Mouse (Mus musculus) lung, postnatal 0 days (tissue): Measurements from ENCODE around the gene Fscn2. TPM values are rescaled to one million over a fixed set of nuclear protein-coding genes. Genes with fewer than 3 reads are reported as not detected.
"Not testable (repeated sequence)": the region's sequence is repeated elsewhere in the genome, so short reads cannot be mapped to it uniquely, and the experiment has no call there.

Experiments
- ATAC-seq: fragments of 200-750 bp; cut with Nextera tagmentation; 2 replicates; pipeline ENCODE4 v1.8.0; 2017; ENCODE audit warnings: moderate library complexity
- DNase-seq: peaks from one replicate; pipeline ENCODE4 v3.0.0-alpha.2; 2016; ENCODE audit warnings: low spot score
- H3K27ac ChIP-seq: fragments of 300-500 bp; sonication (generic); 2 replicates; pipeline ENCODE4 v1.5.1; 2014; ENCODE audit warnings: antibody characterized with exemption, mild to moderate bottlenecking, low read length, mixed read lengths
- H3K27me3 ChIP-seq: fragments of 300-500 bp; sonication (generic); replicated peaks from 2 replicates; pipeline ENCODE4 v1.6.1; 2014; ENCODE audit warnings: low read length, mixed read lengths; ENCODE audit not compliant: insufficient read depth
- H3K36me3 ChIP-seq: fragments of 300-500 bp; sonication (generic); 2 replicates; pipeline ENCODE4 v1.6.1; 2014; ENCODE audit warnings: low read length, mixed read lengths; ENCODE audit not compliant: insufficient read depth
- H3K4me1 ChIP-seq: fragments of 300-500 bp; sonication (generic); 2 replicates; pipeline ENCODE4 v1.6.1; 2014; ENCODE audit warnings: antibody characterized with exemption, low read depth, low read length, mixed read lengths; ENCODE audit not compliant: insufficient read depth
- H3K4me2 ChIP-seq: fragments of 300-500 bp; sonication (generic); replicated peaks from 2 replicates; pipeline ENCODE4 v1.6.1; 2014; ENCODE audit warnings: low read depth, mild to moderate bottlenecking, low read length, moderate library complexity, mixed read lengths
- H3K4me3 ChIP-seq: fragments of 300-500 bp; sonication (generic); 2 replicates; pipeline ENCODE4 v1.5.1; 2014; ENCODE audit warnings: low read depth, low read length
- H3K9ac ChIP-seq: fragments of 300-500 bp; sonication (generic); replicated peaks from 2 replicates; pipeline ENCODE4 v1.6.1; 2014; ENCODE audit warnings: low read depth, mild to moderate bottlenecking
- H3K9me3 ChIP-seq: fragments of 300-500 bp; sonication (generic); 2 replicates; pipeline ENCODE4 v1.6.1; 2016; ENCODE audit warnings: low read length, mixed read lengths
- CTCF ChIP-seq: IDR thresholded peaks from 2 replicates; pipeline ENCODE4 v1.5.1; 2016; ENCODE audit warnings: antibody characterized with exemption, mild to moderate bottlenecking
- EP300 ChIP-seq: IDR thresholded peaks from 2 replicates; pipeline ENCODE4 v1.6.1; 2016; ENCODE audit warnings: antibody characterized with exemption, mild to moderate bottlenecking, control low read depth
- WGBS: fragments of 180-500 bp; shearing (Covaris S2); extraction: QIAGEN DNeasy Blood & Tissue Kit; methylation state at CpG from one replicate; pipeline ENCODE4 v1.1.7; 2014; 5-methylcytosine and 5-hydroxymethylcytosine counted together
- polyA plus RNA-seq: library from polyadenylated mRNA; unstranded; fragments of >200 nt; fragmentation: Nextera tagmentation; extraction: Ambion mirVana; gene quantifications from 2 replicates; pipeline ENCODE4 v1.2.1, GENCODE M21; 2015

Fscn2 gene
- polyA plus RNA-seq, 1 experiment from 2014 or later, result 0.36 TPM

- H3K4me3 ChIP-seq, result no peak overlapping the region
- H3K9me3 ChIP-seq, result no peaks in the 10 kb centered on the region
- H3K27me3 ChIP-seq, result no peaks in the 10 kb centered on the region
- no peak overlapping the region for H3K9ac ChIP-seq
- peak; percentile 4 for DNase-seq
- 44% methylated on average over 5 of the region's 5 CpGs for WGBS
- peaks cover 2% of the 10 kb centered on the region; the same call in 1 of the 2 replicates for H3K4me1 ChIP-seq
- TF ChIP-seq EP300, result no peak
- no peak for TF ChIP-seq CTCF
- H3K27ac ChIP-seq, result no peak overlapping the region
- H3K36me3 ChIP-seq, result peaks cover 9% of the 10 kb centered on the region; the same call in 1 of the 2 replicates
- no peak overlapping the region for H3K4me2 ChIP-seq
- ATAC-seq, result no peak
Observed at GRCm38 (mm10) chr11:120344310-120344920, 16.9 kb upstream of the Fscn2 start.

- no peak overlapping the region for H3K9ac ChIP-seq
- peak overlapping the region; percentile 43 for H3K4me2 ChIP-seq
- TF ChIP-seq EP300, result no peak
- TF ChIP-seq CTCF, result no peak
- 32% methylated on average over 1 of the region's 1 CpGs for WGBS
- H3K4me1 ChIP-seq, result peaks cover 4% of the 10 kb centered on the region; the same call in 1 of the 2 replicates
- H3K27me3 ChIP-seq, result no peaks in the 10 kb centered on the region
- H3K36me3 ChIP-seq, result peaks cover 9% of the 10 kb centered on the region; the same call in 1 of the 2 replicates
- peak overlapping the region; percentile 25; the same call in 1 of the 2 replicates for H3K4me3 ChIP-seq
- ATAC-seq (no peak), DNase-seq (peak; percentile 65)
- H3K9me3 ChIP-seq, result no peaks in the 10 kb centered on the region
- H3K27ac ChIP-seq, result no peak overlapping the region
Observed at GRCm38 (mm10) chr11:120345067-120345681, 16.2 kb upstream of the Fscn2 start.

GRCm38 (mm10) chr11:120346383-120347034 lies 14.8 kb upstream of the Fscn2 start:
- DNase-seq, result peak; percentile 4
- H3K36me3 ChIP-seq, H3K9me3 ChIP-seq, ATAC-seq, H3K27me3 ChIP-seq, H3K27ac ChIP-seq: not testable (repeated sequence)
- peak overlapping the region; percentile 60 for H3K4me2 ChIP-seq
- 0 out of 2 replicates have a peak overlapping the region, but pooled peaks have one; percentile 16 for H3K9ac ChIP-seq
- peaks cover 10% of the 10 kb centered on the region for H3K4me1 ChIP-seq
- 24% methylated on average over 8 of the region's 13 CpGs for WGBS
- peak overlapping the region; percentile 38 for H3K4me3 ChIP-seq

GRCm38 (mm10) chr11:120347301-120347700 lies 14.0 kb upstream of the Fscn2 start:
- no peak for TF ChIP-seq EP300
- TF ChIP-seq CTCF, result no peak
- H3K9ac ChIP-seq, result peak overlapping the region; percentile 100
- no peaks in the 10 kb centered on the region for H3K9me3 ChIP-seq
- peak overlapping the region; percentile 90 for H3K4me2 ChIP-seq
- DNase-seq (peak; percentile 52), ATAC-seq (no peak)
- peaks cover 9% of the 10 kb centered on the region; the same call in 1 of the 2 replicates for H3K36me3 ChIP-seq
- peak overlapping the region; percentile 100 for H3K4me3 ChIP-seq
- peaks cover 16% of the 10 kb centered on the region for H3K4me1 ChIP-seq
- peak overlapping the region; percentile 100 for H3K27ac ChIP-seq
- 0% methylated on average over 8 of the region's 10 CpGs for WGBS
- no peaks in the 10 kb centered on the region for H3K27me3 ChIP-seq

- ATAC-seq, result peak; percentile 68
- TF ChIP-seq EP300 (no peak), CTCF (no peak)
Observed at GRCm38 (mm10) chr11:120347791-120348683, 13.3 kb upstream of the Fscn2 start, which contains the start of gene Actg1. TSS of gene Actg1 (minus strand) at chr11:120348542.

More at GRCm38 (mm10) chr11:120347791-120348683, 13.3 kb upstream of the Fscn2 start, which contains the start of gene Actg1:
- Histone ChIP-seq H3K9ac (peak within 1 kb of the TSS; percentile 100), H3K27me3 (no peaks in the 10 kb centered on the region), H3K4me2 (peak within 1 kb of the TSS; percentile 90), H3K9me3 (no peaks in the 10 kb centered on the region), H3K36me3 (peaks cover 9% of the 10 kb centered on the region; the same call in 1 of the 2 replicates), H3K4me3 (peak within 1 kb of the TSS; percentile 100), H3K27ac (peak within 1 kb of the TSS; percentile 100), H3K4me1 (peaks cover 22% of the 10 kb centered on the region)
- 3% methylated on average over 62 of the region's 103 CpGs for WGBS
- DNase-seq, result peak; percentile 91
